Mouse (Mus musculus) cortical plate, adult 2 months (tissue): Measurements from ENCODE around the gene Otoa.
A peak's percentile ranks its signal among the peaks of the same experiment; 100 is the strongest.

Experiments used
- CTCF ChIP-seq: fragments of 200-500 bp; IDR thresholded peaks from 2 replicates; pipeline ENCODE4 v1.5.1; 2011; ENCODE audit warnings: mild to moderate bottlenecking, control low read depth, low read length; ENCODE audit not compliant: insufficient read depth; ENCODE audit errors: extremely low read depth
- POLR2A ChIP-seq: fragments of 200-500 bp; IDR thresholded peaks from 2 replicates; pipeline ENCODE4 v1.6.1; 2011; ENCODE audit warnings: mild to moderate bottlenecking, low read length, control low read depth; ENCODE audit not compliant: insufficient read depth; ENCODE audit errors: extremely low read depth

- peak; percentile 75 for TF ChIP-seq CTCF
- TF ChIP-seq POLR2A: no peak
Measured at GRCm38 (mm10) chr7:121120143-121120818, 38.8 kb downstream of the Otoa start.
